1 mouse cellular context compared by ENCODE assay signal in the genomic region with DNA sequence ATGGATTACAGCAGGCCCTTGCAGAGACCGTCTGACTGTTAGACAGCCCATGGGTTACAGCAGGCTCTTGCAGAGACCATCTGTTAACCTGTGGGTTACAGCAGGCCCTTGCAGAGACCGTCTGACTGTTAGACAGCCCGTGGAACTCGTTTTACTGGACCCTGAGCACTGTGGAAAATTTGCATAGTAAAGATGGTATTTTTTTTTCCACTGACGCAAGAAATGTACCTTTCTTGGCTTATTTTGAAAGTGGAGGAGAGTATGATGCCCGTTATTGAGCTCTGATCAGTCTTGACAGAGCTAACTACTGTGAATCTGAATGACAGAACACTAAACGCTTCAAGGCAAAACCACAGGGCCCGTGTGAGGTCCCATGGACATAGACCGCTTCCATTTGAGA.
TF ChIP-seq lines count a peak whose summit lies in the region.

No protein-coding gene starts in this region.

TF ChIP-seq in CH12.LX, 34 proteins besides CTCF, POLR2A, EP300 and RAD21 (continued from another document):
- TF ChIP-seq JUND (conservative IDR thresholded peaks at IDR 0.05; ENCODE audit: low read depth, low read length) (no peak), KAT2A (IDR thresholded peaks at IDR 0.05; ENCODE audit: insufficient replicate concordance, low read length) (no peak), CHD2 (IDR thresholded peaks at IDR 0.05; ENCODE audit: low read length) (no peak), CHD1 (IDR thresholded peaks at IDR 0.05; ENCODE audit: low read depth, low read length) (no peak), SIN3A (IDR thresholded peaks at IDR 0.05; ENCODE audit: low read length) (no peak), ZKSCAN1 (IDR thresholded peaks at IDR 0.05; ENCODE audit: borderline replicate concordance, low read depth, low read length) (no peak), MYC (IDR thresholded peaks at IDR 0.05; ENCODE audit: low read depth, low read length) (no peak)
